Mouse (Mus musculus) megakaryocyte-erythroid progenitor cell, adult 5-6 weeks (primary cell): ENCODE measurements around the gene Tmem240. TPM values are rescaled to one million over a fixed set of nuclear protein-coding genes. Genes with fewer than 3 reads are reported as not detected.
"Not testable (repeated sequence)": the region's sequence is repeated elsewhere in the genome, so short reads cannot be mapped to it uniquely, and the experiment has no call there.

Source experiments
- ATAC-seq: replicated peaks from 2 replicates; pipeline ENCODE4 v1.8.0; 2016; ENCODE audit warnings: mild to moderate bottlenecking, inconsistent platforms; ENCODE audit not compliant: severe bottlenecking, poor library complexity, low FRiP score, low TSS enrichment
- total RNA-seq, 2 experiments: library from RNA; stranded (forward) in 1 of 2; stranded (reverse) in 1 of 2; fragments of 200-1000, 215-1000 nt in 1 of 2; fragments of >200 nt in 1 of 2; fragmentation: Nextera tagmentation in 1 of 2; gene quantifications; 2 replicates each; pipeline ENCODE4 v1.2.3; 2014 to 2017

Tmem240 gene
- total RNA-seq, 2 experiments from 2014 or later: under 0.01 to 0.20 TPM

- ATAC-seq: not testable (repeated sequence)
These were observed 54.2 kb downstream of the Tmem240 start for GRCm38 (mm10) chr4:155788833-155789232.

DNA sequence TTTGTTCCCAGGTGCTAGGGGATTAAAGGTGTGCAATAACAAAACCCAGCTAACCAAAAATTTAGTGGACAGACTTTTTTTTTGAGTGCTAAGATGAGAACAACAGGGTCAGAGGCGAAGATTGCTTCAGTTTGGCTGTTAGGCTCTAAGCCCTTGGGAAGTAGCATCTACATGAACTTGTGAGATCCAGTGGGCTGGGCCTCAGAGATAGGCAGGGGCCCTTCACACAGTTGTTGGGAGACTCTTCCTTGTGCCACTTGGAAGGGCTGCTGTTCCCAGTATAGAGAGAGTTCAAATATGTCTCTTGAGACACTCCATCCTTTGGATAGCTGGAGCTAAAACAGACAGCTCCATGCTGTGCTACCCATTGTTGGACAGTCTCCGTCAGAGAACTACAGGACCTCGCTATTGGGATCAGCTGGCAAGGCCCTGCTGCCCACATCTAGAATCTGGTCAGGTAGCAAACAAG lies 55.5 kb downstream of the Tmem240 start, which contains the start of gene Ankrd65:
Gene Ankrd65, plus strand, starts transcription at position 419 of the 469 bp plus-strand sequence.
- no peak for ATAC-seq

Other genes starting within 250 kb of the Tmem240 start
- gene Gnb1, start 243.4 kb upstream of the Tmem240 start, total RNA-seq (2014; fragmentation: Nextera tagmentation): 219 and 229 TPM in 2 replicates
- gene Gnb1, start 243.4 kb upstream of the Tmem240 start, total RNA-seq (2017): 109 and 158 TPM in 2 replicates
- gene Nadk, start 172.4 kb upstream of the Tmem240 start, total RNA-seq (2014; fragmentation: Nextera tagmentation): 76.3 and 86.5 TPM in 2 replicates
- 49.9 and 65.2 TPM in 2 replicates for gene Nadk, start 172.4 kb upstream of the Tmem240 start, total RNA-seq (2017)
- 45.1 and 60.2 TPM in 2 replicates for gene Slc35e2, start 133.4 kb upstream of the Tmem240 start, total RNA-seq (2014; fragmentation: Nextera tagmentation)
- gene Slc35e2, start 133.4 kb upstream of the Tmem240 start, total RNA-seq (2017): 30.4 and 31.1 TPM in 2 replicates
- 60.7 and 74.1 TPM in 2 replicates for gene Cdk11b, start 109.9 kb upstream of the Tmem240 start, total RNA-seq (2014; fragmentation: Nextera tagmentation)
- gene Cdk11b, start 109.9 kb upstream of the Tmem240 start, total RNA-seq (2017): 44.7 and 67.9 TPM in 2 replicates
- not detected in 2 replicates for gene Gm10563, start 89.4 kb upstream of the Tmem240 start, total RNA-seq (2014; fragmentation: Nextera tagmentation)
- gene Gm10563, start 89.4 kb upstream of the Tmem240 start, total RNA-seq (2017): not detected in 2 replicates
- gene Mmp23, start 81.4 kb upstream of the Tmem240 start, total RNA-seq (2014; fragmentation: Nextera tagmentation): not detected in 2 replicates
- not detected in 2 replicates for gene Mmp23, start 81.4 kb upstream of the Tmem240 start, total RNA-seq (2017)
- 12.9 and 17.9 TPM in 2 replicates for gene Mib2, start 65.6 kb upstream of the Tmem240 start, total RNA-seq (2014; fragmentation: Nextera tagmentation)
- gene Mib2, start 65.6 kb upstream of the Tmem240 start, total RNA-seq (2017): 11.9 and 13.3 TPM in 2 replicates
- 1.1 and 2.8 TPM in 2 replicates for gene Fndc10, start 40.5 kb upstream of the Tmem240 start, total RNA-seq (2014; fragmentation: Nextera tagmentation)
- gene Fndc10, start 40.5 kb upstream of the Tmem240 start, total RNA-seq (2017): 0.33 and 0.88 TPM in 2 replicates
- gene Ssu72, start 30.0 kb upstream of the Tmem240 start, total RNA-seq (2014; fragmentation: Nextera tagmentation): 83.5 and 90.2 TPM in 2 replicates
- gene Ssu72, start 30.0 kb upstream of the Tmem240 start, total RNA-seq (2017): 75.3 and 94.1 TPM in 2 replicates
- gene Atad3a, start 26.3 kb downstream of the Tmem240 start, total RNA-seq (2014; fragmentation: Nextera tagmentation): 123 and 206 TPM in 2 replicates
- 95.3 and 123 TPM in 2 replicates for gene Atad3a, start 26.3 kb downstream of the Tmem240 start, total RNA-seq (2017)
- not detected in 2 replicates for gene Vwa1, start 39.9 kb downstream of the Tmem240 start, total RNA-seq (2014; fragmentation: Nextera tagmentation)
- 0.08 and 0.19 TPM in 2 replicates for gene Vwa1, start 39.9 kb downstream of the Tmem240 start, total RNA-seq (2017)
- gene Tmem88b, start 51.1 kb downstream of the Tmem240 start, total RNA-seq (2014; fragmentation: Nextera tagmentation): not detected in 2 replicates
- gene Tmem88b, start 51.1 kb downstream of the Tmem240 start, total RNA-seq (2017): 0.09 TPM in 1 of 2 replicates, not detected in the other
- gene Ankrd65, start 55.6 kb downstream of the Tmem240 start, total RNA-seq (2014; fragmentation: Nextera tagmentation): not detected in 2 replicates
- not detected in 2 replicates for gene Ankrd65, start 55.6 kb downstream of the Tmem240 start, total RNA-seq (2017)
- gene Mrpl20, start 68.1 kb downstream of the Tmem240 start, total RNA-seq (2014; fragmentation: Nextera tagmentation): 189 and 239 TPM in 2 replicates
- gene Mrpl20, start 68.1 kb downstream of the Tmem240 start, total RNA-seq (2017): 78.5 and 90.1 TPM in 2 replicates
- gene Ccnl2, start 77.7 kb downstream of the Tmem240 start, total RNA-seq (2014; fragmentation: Nextera tagmentation): 108 and 141 TPM in 2 replicates
- 86.9 and 94.2 TPM in 2 replicates for gene Ccnl2, start 77.7 kb downstream of the Tmem240 start, total RNA-seq (2017)
- 108 and 182 TPM in 2 replicates for gene Aurkaip1, start 96.5 kb downstream of the Tmem240 start, total RNA-seq (2014; fragmentation: Nextera tagmentation)
- 127 and 137 TPM in 2 replicates for gene Aurkaip1, start 96.5 kb downstream of the Tmem240 start, total RNA-seq (2017)
- gene Mxra8, start 104.9 kb downstream of the Tmem240 start, total RNA-seq (2014; fragmentation: Nextera tagmentation): not detected in 2 replicates
- not detected in 2 replicates for gene Mxra8, start 104.9 kb downstream of the Tmem240 start, total RNA-seq (2017)
- gene Dvl1, start 112.6 kb downstream of the Tmem240 start, total RNA-seq (2014; fragmentation: Nextera tagmentation): 24.2 and 49.5 TPM in 2 replicates
- gene Dvl1, start 112.6 kb downstream of the Tmem240 start, total RNA-seq (2017): 11.1 and 16.2 TPM in 2 replicates
- 1.2 TPM in 1 of 2 replicates, not detected in the other for gene Tas1r3, start 128.6 kb downstream of the Tmem240 start, total RNA-seq (2014; fragmentation: Nextera tagmentation)
- 0.19 TPM in 1 of 2 replicates, not detected in the other for gene Tas1r3, start 128.6 kb downstream of the Tmem240 start, total RNA-seq (2017)
- 8.2 and 13.3 TPM in 2 replicates for gene Cptp, start 134.6 kb downstream of the Tmem240 start, total RNA-seq (2014; fragmentation: Nextera tagmentation)
- gene Cptp, start 134.6 kb downstream of the Tmem240 start, total RNA-seq (2017): 6.4 and 8.2 TPM in 2 replicates
- gene Ints11, start 134.7 kb downstream of the Tmem240 start, total RNA-seq (2014; fragmentation: Nextera tagmentation): 49.7 and 65.3 TPM in 2 replicates
- gene Ints11, start 134.7 kb downstream of the Tmem240 start, total RNA-seq (2017): 31.3 and 34.2 TPM in 2 replicates
- gene Pusl1, start 157.0 kb downstream of the Tmem240 start, total RNA-seq (2014; fragmentation: Nextera tagmentation): 24.6 and 44.0 TPM in 2 replicates
- 32.7 and 40.2 TPM in 2 replicates for gene Pusl1, start 157.0 kb downstream of the Tmem240 start, total RNA-seq (2017)
- 25.4 and 27.8 TPM in 2 replicates for gene Acap3, start 157.0 kb downstream of the Tmem240 start, total RNA-seq (2014; fragmentation: Nextera tagmentation)
- gene Acap3, start 157.0 kb downstream of the Tmem240 start, total RNA-seq (2017): 9.0 and 23.4 TPM in 2 replicates
- gene Ube2j2, start 209.0 kb downstream of the Tmem240 start, total RNA-seq (2014; fragmentation: Nextera tagmentation): 76.0 and 111 TPM in 2 replicates
- 133 and 145 TPM in 2 replicates for gene Ube2j2, start 209.0 kb downstream of the Tmem240 start, total RNA-seq (2017)
- gene C1qtnf12, start 227.5 kb downstream of the Tmem240 start, total RNA-seq (2014; fragmentation: Nextera tagmentation): 923 and 965 TPM in 2 replicates
- 161 and 357 TPM in 2 replicates for gene C1qtnf12, start 227.5 kb downstream of the Tmem240 start, total RNA-seq (2017)